Mouse (Mus musculus): ENCODE measurements around the gene Gpr135. TPM values are rescaled to one million over a fixed set of nuclear protein-coding genes. Genes with fewer than 3 reads are reported as not detected.

Gene Gpr135
- total and polyA plus RNA-seq, 3 experiments: 0.19 to 0.92 TPM; not detected in 1

DNA sequence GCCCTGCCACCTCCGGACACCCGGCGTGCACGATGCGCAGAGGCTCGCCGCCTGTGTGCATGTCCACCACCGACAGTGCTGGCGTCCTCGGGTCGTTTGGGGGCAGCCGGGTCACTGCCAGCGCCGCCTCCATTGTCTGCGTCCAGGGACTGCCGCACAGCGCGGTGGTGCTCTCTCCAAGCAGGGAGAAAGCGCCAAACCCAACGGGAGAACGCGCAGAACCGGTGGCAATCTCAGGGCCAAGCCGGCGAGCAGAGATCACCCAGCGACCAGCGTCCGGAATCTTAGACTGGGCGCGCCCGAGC lies 14.1 kb upstream of the Gpr135 start:
- Histone ChIP-seq H3K27me3 (ENCODE audit: control insufficient read depth in 1 of 2, insufficient read depth in 2 of 2, low read length in 2 of 2) (no peaks in the 10 kb centered on the region), H3K4me3 (ENCODE audit: control insufficient read depth in 1 of 2, insufficient read depth in 1 of 2, low read depth in 2 of 2, low read length in 2 of 2) (peak overlapping the region; percentile 82 to 92), H3K36me3 (ENCODE audit: control insufficient read depth in 1 of 2, insufficient read depth in 2 of 2, low read length in 2 of 2) (peaks cover 0 to 6% of the 10 kb centered on the region in 2 experiments; a peak in 2 of 4 replicates), H3K9me3 (replicated peaks; ENCODE audit: insufficient read depth, low read length) (no peaks in the 10 kb centered on the region), H3K9ac (ENCODE audit: control insufficient read depth, low read depth, low read length, poor library complexity, severe bottlenecking) (peak overlapping the region; percentile 80), H3K4me1 (ENCODE audit: control insufficient read depth in 1 of 2, insufficient read depth in 2 of 2, low read length in 2 of 2) (peaks cover 0 to 2% of the 10 kb centered on the region in 2 experiments; a peak in 1 of 4 replicates), H3K79me2 (ENCODE audit: control insufficient read depth, insufficient read depth, low read length, poor library complexity) (no peaks in the 10 kb centered on the region; the same call in 1 of the 2 replicates), H3K27ac (ENCODE audit: control insufficient read depth, low read depth, low read length) (peak overlapping the region; percentile 22)
- TF ChIP-seq CHD2 (IDR thresholded peaks at IDR 0.05; ENCODE audit: low read length): no peak
- TF ChIP-seq POLR2A (IDR thresholded peaks at IDR 0.05; ENCODE audit: control insufficient read depth in 1 of 2, insufficient read depth in 1 of 2, low read depth in 1 of 2, low read length in 2 of 2, poor library complexity in 1 of 2): 0 out of 4 replicates have a peak, but pooled peaks of 1 of the 2 experiments have one; percentile 8
- TF ChIP-seq UBTF (IDR thresholded peaks at IDR 0.05; ENCODE audit: borderline replicate concordance, insufficient read depth, low read depth, low read length): 0 out of 2 replicates have a peak, but pooled peaks have one; percentile 43
- no peak for TF ChIP-seq GABPA (IDR thresholded peaks at IDR 0.05; ENCODE audit: low read depth, low read length)
- peak; percentile 34; the same call in 1 of the 2 replicates for TF ChIP-seq NELFE (IDR thresholded peaks at IDR 0.05; ENCODE audit: low read depth, low read length)
- peak; percentile 46 for TF ChIP-seq SIN3A (IDR thresholded peaks at IDR 0.05; ENCODE audit: low read length)
- no peak for TF ChIP-seq USF1 (IDR thresholded peaks at IDR 0.05; ENCODE audit: low read depth, low read length)
- no peak for DNase-seq (ENCODE audit: low read depth, low spot score)

GRCm38 (mm10) chr12:72084261-72085023 lies 13.5 kb upstream of the Gpr135 start:
- H3K27ac ChIP-seq (ENCODE audit: control insufficient read depth, low read depth, low read length): peak overlapping the region; percentile 22
- peak; percentile 82 for DNase-seq (ENCODE audit: low read depth, low spot score)
- peak overlapping the region; percentile 82 to 92 for H3K4me3 ChIP-seq (ENCODE audit: control insufficient read depth in 1 of 2, insufficient read depth in 1 of 2, low read depth in 2 of 2, low read length in 2 of 2)
- TF ChIP-seq ZMIZ1 (IDR thresholded peaks at IDR 0.05; ENCODE audit: low read depth, low read length) (no peak), ZKSCAN1 (IDR thresholded peaks at IDR 0.05; ENCODE audit: low read depth, low read length) (no peak), MXI1 (IDR thresholded peaks at IDR 0.05; ENCODE audit: low read depth, low read length) (0 out of 2 replicates have a peak, but pooled peaks have one; percentile 67), KAT2A (conservative IDR thresholded peaks at IDR 0.05; ENCODE audit: low read depth, low read length) (no peak), TAL1 (IDR thresholded peaks at IDR 0.05; ENCODE audit: low read length) (no peak), RCOR1 (IDR thresholded peaks at IDR 0.05; ENCODE audit: low read depth, low read length) (no peak), MYC (IDR thresholded peaks at IDR 0.05; ENCODE audit: low read depth, low read length) (0 out of 2 replicates have a peak, but pooled peaks have one; percentile 13), CHD2 (IDR thresholded peaks at IDR 0.05; ENCODE audit: low read length) (no peak), SMC3 (IDR thresholded peaks at IDR 0.05; ENCODE audit: low read depth, low read length) (no peak), GATA1 (IDR thresholded peaks at IDR 0.05; ENCODE audit: low read depth, low read length) (no peak), EP300 (IDR thresholded peaks at IDR 0.05; ENCODE audit: low read depth in 1 of 2, low read length in 2 of 2) (no peak), JUND (IDR thresholded peaks at IDR 0.05; ENCODE audit: low read depth, low read length) (no peak), POLR2AphosphoS2 (IDR thresholded peaks at IDR 0.05; ENCODE audit: low read length) (no peak), POLR2A (IDR thresholded peaks at IDR 0.05; ENCODE audit: control insufficient read depth in 1 of 2, insufficient read depth in 1 of 2, low read depth in 1 of 2, low read length in 2 of 2, poor library complexity in 1 of 2) (peak in 1 of 2 experiments; percentile 15; a peak in 1 of 4 replicates), POLR2AphosphoS5 (IDR thresholded peaks at IDR 0.05; ENCODE audit: borderline replicate concordance, low read depth, low read length) (no peak), ETS1 (IDR thresholded peaks at IDR 0.05; ENCODE audit: low read depth, low read length) (no peak), RAD21 (IDR thresholded peaks at IDR 0.05; ENCODE audit: low read depth, low read length) (no peak), TBP (IDR thresholded peaks at IDR 0.05; ENCODE audit: low read depth, low read length) (no peak), ELF1 (IDR thresholded peaks at IDR 0.05; ENCODE audit: low read depth, low read length) (no peak), MAX (IDR thresholded peaks at IDR 0.05; ENCODE audit: low read length) (peak; percentile 51; the same call in 1 of the 2 replicates), ZNF384 (IDR thresholded peaks at IDR 0.05; ENCODE audit: low read depth, low read length) (no peak), CHD1 (IDR thresholded peaks at IDR 0.05; ENCODE audit: low read depth, low read length) (no peak), USF1 (IDR thresholded peaks at IDR 0.05; ENCODE audit: low read depth, low read length) (no peak), SIN3A (IDR thresholded peaks at IDR 0.05; ENCODE audit: low read length) (0 out of 2 replicates have a peak, but pooled peaks have one; percentile 57), MAZ (IDR thresholded peaks at IDR 0.05; ENCODE audit: low read depth, low read length) (no peak), NELFE (IDR thresholded peaks at IDR 0.05; ENCODE audit: low read depth, low read length) (no peak), HCFC1 (IDR thresholded peaks at IDR 0.05; ENCODE audit: low read depth, low read length) (no peak)

More at GRCm38 (mm10) chr12:72084261-72085023, 13.5 kb upstream of the Gpr135 start:
- peak overlapping the region; percentile 80 for H3K9ac ChIP-seq (ENCODE audit: control insufficient read depth, low read depth, low read length, poor library complexity, severe bottlenecking)
- H3K36me3 ChIP-seq (ENCODE audit: control insufficient read depth in 1 of 2, insufficient read depth in 2 of 2, low read length in 2 of 2): peaks cover 0 to 6% of the 10 kb centered on the region in 2 experiments; a peak in 2 of 4 replicates
- H3K79me2 ChIP-seq (ENCODE audit: control insufficient read depth, insufficient read depth, low read length, poor library complexity): no peaks in the 10 kb centered on the region; the same call in 1 of the 2 replicates
- no peaks in the 10 kb centered on the region for H3K9me3 ChIP-seq (replicated peaks; ENCODE audit: insufficient read depth, low read length)
- no peaks in the 10 kb centered on the region for H3K27me3 ChIP-seq (ENCODE audit: control insufficient read depth in 1 of 2, insufficient read depth in 2 of 2, low read length in 2 of 2)
- peaks cover 0 to 2% of the 10 kb centered on the region in 2 experiments; a peak in 1 of 4 replicates for H3K4me1 ChIP-seq (ENCODE audit: control insufficient read depth in 1 of 2, insufficient read depth in 2 of 2, low read length in 2 of 2)

All from MEL (cell line).